Mouse (Mus musculus): ENCODE results near the gene Capn10.

Capn10 gene

GRCm38 (mm10) chr1:92934182-92934827, at the start of gene Capn10:
Gene Capn10 (plus strand): TSS chr1:92934376.
- DNase-seq (ENCODE audit: low read depth) = peak; percentile 98

GRCm38 (mm10) chr1:92888901-92889655, 45.1 kb upstream of the Capn10 start:
- no peak for DNase-seq (ENCODE audit: low read depth)

GRCm38 (mm10) chr1:92892791-92893190, 41.4 kb upstream of the Capn10 start:
- no peak for DNase-seq (ENCODE audit: low read depth)

- no peak for DNase-seq (ENCODE audit: low read depth)
Measured at GRCm38 (mm10) chr1:92893896-92894295, 40.3 kb upstream of the Capn10 start.

- DNase-seq (ENCODE audit: low read depth) = peak; percentile 92
Measured at GRCm38 (mm10) chr1:92895089-92895488, 39.1 kb upstream of the Capn10 start.

- DNase-seq (ENCODE audit: low read depth) = no peak
Measured at GRCm38 (mm10) chr1:92902786-92903185, 31.4 kb upstream of the Capn10 start, which contains the start of gene Ankmy1. Gene Ankmy1 (minus strand): TSS chr1:92902906.

- DNase-seq (ENCODE audit: low read depth) = peak; percentile 81
Measured at GRCm38 (mm10) chr1:92903627-92904026, 30.5 kb upstream of the Capn10 start.

- no peak for DNase-seq (ENCODE audit: low read depth)
Measured at GRCm38 (mm10) chr1:92905703-92906310, 28.4 kb upstream of the Capn10 start.

GRCm38 (mm10) chr1:92906779-92907631, 27.2 kb upstream of the Capn10 start, which contains the start of gene Dusp28:
Gene Dusp28 (plus strand): TSS chr1:92906981.
- peak; percentile 18 for DNase-seq (ENCODE audit: low read depth)

- no peak for DNase-seq (ENCODE audit: low read depth)
Measured at GRCm38 (mm10) chr1:92907632-92908360, 26.4 kb upstream of the Capn10 start.

- DNase-seq (ENCODE audit: low read depth) = no peak
Measured at GRCm38 (mm10) chr1:92908664-92909063, 25.5 kb upstream of the Capn10 start.

GRCm38 (mm10) chr1:92909068-92909467, 25.1 kb upstream of the Capn10 start:
- no peak for DNase-seq (ENCODE audit: low read depth)

GRCm38 (mm10) chr1:92910239-92910885, 23.8 kb upstream of the Capn10 start, which contains the start of gene Rnpepl1:
Gene Rnpepl1 (plus strand): TSS chr1:92910783.
- peak; percentile 69 for DNase-seq (ENCODE audit: low read depth)

- DNase-seq (ENCODE audit: low read depth) = peak; percentile 48
Measured at GRCm38 (mm10) chr1:92910925-92911720, 23.1 kb upstream of the Capn10 start.

- no peak for DNase-seq (ENCODE audit: low read depth)
Measured at GRCm38 (mm10) chr1:92911721-92912138, 22.4 kb upstream of the Capn10 start.

- DNase-seq (ENCODE audit: low read depth) = no peak
Measured at GRCm38 (mm10) chr1:92912286-92912685, 21.9 kb upstream of the Capn10 start.

- no peak for DNase-seq (ENCODE audit: low read depth)
Measured at GRCm38 (mm10) chr1:92914239-92914638, 19.9 kb upstream of the Capn10 start.

GRCm38 (mm10) chr1:92914993-92915392, 19.2 kb upstream of the Capn10 start:
- DNase-seq (ENCODE audit: low read depth) = no peak

GRCm38 (mm10) chr1:92916725-92917124, 17.5 kb upstream of the Capn10 start:
- no peak for DNase-seq (ENCODE audit: low read depth)

GRCm38 (mm10) chr1:92919151-92919550, 15.0 kb upstream of the Capn10 start:
- no peak for DNase-seq (ENCODE audit: low read depth)

Measured in NIH3T3 (cell line).